Mouse (Mus musculus): ENCODE measurements at regions not wholly inside any gene's neighbourhood (a gene's known extent, or its start where the extent isn't known, plus 50 kb on each side); places are given as distances from the start of the nearest gene placed in this dataset.
A peak's percentile ranks its signal among the peaks of the same experiment; 100 is the strongest.
"Not testable (repeated sequence)": the region's sequence is repeated elsewhere in the genome, so short reads cannot be mapped to it uniquely, and the experiment has no call there.

- no peak for DNase-seq
Observed at GRCm38 (mm10) chr7:73827549-73827948, 87.4 kb downstream of the Fam174b start.

GRCm38 (mm10) chr7:73830581-73830980 is 90.5 kb downstream of the Fam174b start:
- no peak for DNase-seq

- no peak for DNase-seq
Observed at GRCm38 (mm10) chr7:73840381-73840780, 100.3 kb downstream of the Fam174b start.

- DNase-seq, result no peak
Observed at GRCm38 (mm10) chr7:73852184-73852583, 112.1 kb downstream of the Fam174b start.

GRCm38 (mm10) chr7:73853296-73853950 is 113.3 kb downstream of the Fam174b start:
- DNase-seq, result not testable (repeated sequence)

- DNase-seq, result peak; percentile 59
Observed at GRCm38 (mm10) chr7:73855489-73855888, 115.4 kb downstream of the Fam174b start.

- DNase-seq, result peak; percentile 35
Observed at GRCm38 (mm10) chr7:73856908-73857307, 116.8 kb downstream of the Fam174b start.

- DNase-seq, result no peak
Observed at GRCm38 (mm10) chr7:73865086-73865485, 125.0 kb downstream of the Fam174b start.

GRCm38 (mm10) chr7:73872181-73872580 is 132.1 kb downstream of the Fam174b start:
- DNase-seq, result no peak

GRCm38 (mm10) chr7:73881252-73882042 is 132.0 kb downstream of the St8sia2 start:
- DNase-seq, result no peak

GRCm38 (mm10) chr7:73886152-73886551 is 127.3 kb downstream of the St8sia2 start:
- DNase-seq, result no peak
